Mouse (Mus musculus) stomach, postnatal 0 days (tissue): ENCODE results near the gene Far1. TPM values are rescaled to one million over a fixed set of nuclear protein-coding genes. Genes with fewer than 3 reads are reported as not detected.

Experiments
- ATAC-seq: fragments of 200-750 bp; cut with Nextera tagmentation; 2 replicates; pipeline ENCODE4 v1.8.0; 2017; ENCODE audit not compliant: low FRiP score, low TSS enrichment
- DNase-seq: peaks from one replicate; pipeline ENCODE4 v3.0.0-alpha.2; 2016; ENCODE audit warnings: low spot score
- H3K27ac ChIP-seq: fragments of 300-500 bp; sonication (generic); replicated peaks from 2 replicates; pipeline ENCODE4 v1.5.1; 2014; ENCODE audit warnings: mild to moderate bottlenecking, control low read depth
- H3K27me3 ChIP-seq: fragments of 300-500 bp; sonication (generic); 2 replicates; pipeline ENCODE4 v1.6.1; 2014; ENCODE audit warnings: low read length; ENCODE audit not compliant: control insufficient read depth, insufficient read depth
- H3K36me3 ChIP-seq: fragments of 300-500 bp; sonication (generic); 2 replicates; pipeline ENCODE4 v1.6.1; 2014; ENCODE audit warnings: low read length, mixed read lengths; ENCODE audit not compliant: control insufficient read depth, insufficient read depth
- H3K4me1 ChIP-seq: fragments of 300-500 bp; sonication (generic); replicated peaks from 2 replicates; pipeline ENCODE4 v1.6.1; 2014; ENCODE audit warnings: antibody characterized with exemption; ENCODE audit not compliant: control insufficient read depth, insufficient read depth
- H3K4me2 ChIP-seq: fragments of 300-500 bp; sonication (generic); replicated peaks from 2 replicates; pipeline ENCODE4 v1.6.1; 2014; ENCODE audit warnings: low read depth, mild to moderate bottlenecking, control low read depth, moderate library complexity
- H3K4me3 ChIP-seq: fragments of 300-500 bp; sonication (generic); 2 replicates; pipeline ENCODE4 v1.5.1; 2014; ENCODE audit warnings: low read depth, low read length, control low read depth
- H3K9ac ChIP-seq: fragments of 300-500 bp; sonication (generic); 2 replicates; pipeline ENCODE4 v1.6.1; 2014; ENCODE audit warnings: mild to moderate bottlenecking, low read length, control low read depth, mixed read lengths
- H3K9me3 ChIP-seq: fragments of 300-500 bp; sonication (generic); 2 replicates; pipeline ENCODE4 v1.6.1; 2016; ENCODE audit warnings: low read length; ENCODE audit not compliant: control insufficient read depth
- CTCF ChIP-seq: IDR thresholded peaks from 2 replicates; pipeline ENCODE4 v1.5.1; 2016; ENCODE audit warnings: antibody characterized with exemption, low read depth, mild to moderate bottlenecking, moderate library complexity
- EP300 ChIP-seq: optimal IDR thresholded peaks from 2 replicates; pipeline ENCODE3; 2016; ENCODE audit warnings: antibody characterized with exemption
- WGBS: fragments of 180-500 bp; shearing (Covaris S2); extraction: QIAGEN DNeasy Blood & Tissue Kit; methylation state at CpG from one replicate; pipeline ENCODE4 v1.1.7; 2014; 5-methylcytosine and 5-hydroxymethylcytosine counted together
- polyA plus RNA-seq: library from polyadenylated mRNA; unstranded; fragments of >200 nt; fragmentation: Nextera tagmentation; extraction: Ambion mirVana; gene quantifications from 2 replicates; pipeline ENCODE4 v1.2.1, GENCODE M21; 2015

Far1 gene
- polyA plus RNA-seq, 1 experiment from 2014 or later: 77.9 TPM

GRCm38 (mm10) chr7:113594363-113594762 is 80.7 kb downstream of the Far1 start:
- ATAC-seq (peak; percentile 72), DNase-seq (peak; percentile 75)
- H3K9me3 ChIP-seq: no peaks in the 10 kb centered on the region
- no peaks in the 10 kb centered on the region for H3K4me1 ChIP-seq
- 1% methylated on average over 3 of the region's 3 CpGs for WGBS
- no peaks in the 10 kb centered on the region for H3K36me3 ChIP-seq
- no peak overlapping the region for H3K4me3 ChIP-seq
- no peak overlapping the region for H3K4me2 ChIP-seq
- TF ChIP-seq CTCF (peak; percentile 87), EP300 (no peak)
- H3K9ac ChIP-seq: no peak overlapping the region
- H3K27ac ChIP-seq: no peak overlapping the region
- H3K27me3 ChIP-seq: no peaks in the 10 kb centered on the region

DNA sequence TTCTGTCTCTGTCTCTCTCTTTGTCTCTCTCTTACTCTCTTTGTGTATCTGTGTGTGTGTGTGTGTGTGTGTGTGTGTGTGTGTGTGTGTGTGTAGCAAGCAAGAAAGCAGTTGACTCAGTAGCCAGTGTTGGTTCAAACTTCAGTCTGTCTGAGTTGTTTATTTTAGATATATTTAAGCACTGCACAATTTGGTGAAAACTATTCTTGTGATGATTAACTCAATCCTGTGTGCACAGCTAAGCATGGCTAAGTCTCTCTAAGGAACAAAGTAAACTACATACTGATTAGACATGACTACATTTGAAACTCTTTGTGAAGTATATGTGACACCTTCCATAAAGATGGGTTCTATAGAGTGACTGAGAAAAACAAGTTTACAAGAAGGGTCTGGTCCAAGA is 83.6 kb downstream of the Far1 start:
- no peak overlapping the region for H3K9ac ChIP-seq
- H3K27me3 ChIP-seq: no peaks in the 10 kb centered on the region
- no peak overlapping the region for H3K27ac ChIP-seq
- H3K9me3 ChIP-seq: no peaks in the 10 kb centered on the region
- DNase-seq (no peak), ATAC-seq (peak; percentile 57; the same call in 1 of the 2 replicates)
- H3K4me2 ChIP-seq: no peak overlapping the region
- no peaks in the 10 kb centered on the region for H3K4me1 ChIP-seq
- no peak overlapping the region for H3K4me3 ChIP-seq
- H3K36me3 ChIP-seq: no peaks in the 10 kb centered on the region
- no peak for TF ChIP-seq EP300

DNA sequence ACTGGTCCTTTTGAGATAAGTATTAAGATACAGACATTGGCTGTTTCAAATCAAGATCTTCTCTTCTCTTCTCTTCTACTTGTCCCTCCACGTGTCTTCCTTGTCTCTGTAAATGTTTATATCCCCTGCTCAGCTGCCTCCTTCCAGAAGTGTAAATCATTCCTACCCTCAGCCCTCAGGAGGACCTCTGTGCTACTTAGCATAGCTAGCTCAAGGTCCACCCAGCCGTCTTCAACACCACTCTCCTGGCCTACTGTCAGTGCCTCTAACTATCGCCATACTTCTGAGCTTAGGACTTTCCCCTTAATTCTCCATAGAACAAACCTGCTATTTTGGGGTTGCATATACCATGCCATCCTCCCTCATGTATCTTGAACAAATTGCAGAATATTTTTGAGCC is 88.2 kb downstream of the Far1 start:
- WGBS: 59% methylated on average over 3 of the region's 3 CpGs
- DNase-seq: no peak
- Histone ChIP-seq H3K4me3 (no peak overlapping the region), H3K4me2 (no peak overlapping the region), H3K27me3 (no peaks in the 10 kb centered on the region), H3K9me3 (no peaks in the 10 kb centered on the region; the same call in 1 of the 2 replicates), H3K4me1 (no peaks in the 10 kb centered on the region), H3K36me3 (no peaks in the 10 kb centered on the region), H3K9ac (no peak overlapping the region), H3K27ac (no peak overlapping the region)
- TF ChIP-seq CTCF (no peak), EP300 (no peak)
- ATAC-seq: no peak

DNA sequence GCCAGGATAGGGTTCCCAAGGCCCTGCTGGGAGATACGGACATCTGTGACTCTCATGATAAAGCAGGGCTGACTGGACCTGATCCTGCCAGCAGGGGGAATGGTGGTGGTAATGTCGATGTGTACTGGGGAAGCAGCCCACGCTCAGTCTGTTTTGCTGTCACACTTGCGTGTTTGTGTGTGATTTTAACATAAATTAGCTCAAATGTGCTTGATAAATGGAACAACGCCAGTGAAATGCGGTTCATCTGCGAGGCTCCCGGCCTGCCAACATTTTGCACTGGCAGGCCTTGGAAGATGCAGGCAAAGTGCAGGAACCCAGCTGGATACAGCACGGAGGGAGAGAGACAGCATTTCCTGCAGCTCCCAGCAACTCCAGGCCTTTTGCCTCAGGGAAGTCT is 94.3 kb downstream of the Far1 start:
- H3K27ac ChIP-seq: no peak overlapping the region
- no peaks in the 10 kb centered on the region for H3K4me1 ChIP-seq
- H3K4me2 ChIP-seq: no peak overlapping the region
- no peaks in the 10 kb centered on the region; the same call in 1 of the 2 replicates for H3K9me3 ChIP-seq
- TF ChIP-seq EP300: no peak
- TF ChIP-seq CTCF: peak; percentile 53
- no peak overlapping the region; the same call in 1 of the 2 replicates for H3K9ac ChIP-seq
- 36% methylated on average over 9 of the region's 9 CpGs for WGBS
- no peak for DNase-seq
- H3K4me3 ChIP-seq: no peak overlapping the region
- ATAC-seq: no peak
- H3K27me3 ChIP-seq: no peaks in the 10 kb centered on the region
- no peaks in the 10 kb centered on the region for H3K36me3 ChIP-seq

GRCm38 (mm10) chr7:113609027-113609705 is 95.5 kb downstream of the Far1 start:
- Histone ChIP-seq H3K36me3 (no peaks in the 10 kb centered on the region), H3K27ac (no peak overlapping the region), H3K27me3 (no peaks in the 10 kb centered on the region), H3K4me2 (no peak overlapping the region), H3K4me3 (no peak overlapping the region), H3K9me3 (no peaks in the 10 kb centered on the region; the same call in 1 of the 2 replicates), H3K4me1 (no peaks in the 10 kb centered on the region), H3K9ac (no peak overlapping the region)
- no peak for ATAC-seq
- DNase-seq: peak; percentile 60
- TF ChIP-seq EP300 (no peak), CTCF (peak; percentile 78)
- 21% methylated on average over 8 of the region's 8 CpGs for WGBS

- DNase-seq (no peak), ATAC-seq (no peak)
- Histone ChIP-seq H3K4me3 (no peak overlapping the region), H3K4me1 (no peaks in the 10 kb centered on the region), H3K27ac (no peak overlapping the region), H3K9ac (no peak overlapping the region), H3K36me3 (no peaks in the 10 kb centered on the region), H3K27me3 (no peaks in the 10 kb centered on the region), H3K4me2 (no peak overlapping the region), H3K9me3 (no peaks in the 10 kb centered on the region)
- WGBS: 74% methylated on average over 4 of the region's 4 CpGs
- TF ChIP-seq CTCF (no peak), EP300 (no peak)
These were observed 99.0 kb downstream of the Far1 start for GRCm38 (mm10) chr7:113612628-113613027.
